Mouse (Mus musculus): ENCODE measurements around the gene 1700017B05Rik. TPM values are rescaled to one million over a fixed set of nuclear protein-coding genes. Genes with fewer than 3 reads are reported as not detected.
"Not testable (repeated sequence)": the region's sequence is repeated elsewhere in the genome, so short reads cannot be mapped to it uniquely, and the experiment has no call there.

1700017B05Rik gene
- 3.0 and 3.6 TPM in 2 replicates for polyA plus RNA-seq (2014; fragmentation: Nextera tagmentation; extraction: Ambion mirVana)

DNA sequence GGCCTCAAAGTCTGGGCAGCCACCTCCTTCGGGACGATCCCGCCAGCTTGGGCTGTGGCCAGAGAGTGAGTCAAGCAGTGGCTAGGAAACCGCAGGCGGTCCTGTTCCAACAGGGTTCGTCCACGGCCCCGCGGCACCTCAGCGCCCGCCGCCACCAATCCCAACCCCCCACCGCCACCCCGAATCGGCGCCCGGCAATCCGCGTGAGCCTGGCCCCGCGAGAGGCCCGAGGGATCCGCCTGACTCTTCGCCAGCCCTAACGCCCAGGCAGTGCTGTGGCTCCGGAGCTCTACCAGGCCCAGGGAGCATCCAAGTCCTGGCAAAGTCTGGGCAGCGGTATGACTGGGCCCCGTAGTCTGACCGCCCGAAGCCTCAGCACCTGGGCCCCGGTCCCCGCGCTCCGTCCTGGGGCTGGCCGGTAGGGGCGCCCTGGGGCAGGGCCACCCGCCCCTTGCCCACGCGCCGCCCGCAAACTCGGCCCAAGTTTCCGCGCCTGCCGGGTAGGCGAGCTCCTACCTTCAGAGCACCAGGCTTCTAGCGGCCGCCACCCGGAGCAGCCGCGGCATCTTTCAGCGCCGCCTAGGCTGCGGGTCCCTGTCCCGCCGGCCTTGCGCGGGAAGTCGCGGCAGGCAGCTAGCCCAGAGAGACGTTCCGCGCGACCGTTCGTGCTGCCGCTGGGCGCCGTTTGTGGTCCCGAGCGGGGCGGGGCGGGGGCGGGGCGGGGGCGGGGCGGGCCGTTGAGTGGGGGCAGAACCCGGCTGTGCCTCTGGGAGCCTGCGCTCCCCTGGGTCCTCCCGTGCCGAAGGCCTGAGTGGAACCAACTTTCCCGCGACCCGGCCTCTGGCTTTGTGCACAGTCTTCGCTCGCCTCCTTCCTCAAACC lies at the start of gene 1700017B05Rik:
Gene 1700017B05Rik (minus strand): TSS at position 700 of the 882 bp plus-strand sequence.
- H3K9me3 ChIP-seq (ENCODE audit: control insufficient read depth, low read length), result no peaks in the 10 kb centered on the region
- H3K4me2 ChIP-seq (ENCODE audit: low read depth, low read length), result peak within 1 kb of the TSS; percentile 99
- peak within 1 kb of the TSS; percentile 60 for H3K4me3 ChIP-seq (ENCODE audit: low read depth, low read length)
- H3K27me3 ChIP-seq (ENCODE audit: control insufficient read depth, insufficient read depth, low read length), result no peaks in the 10 kb centered on the region
- under 1% methylated on average over 80 of the region's 87 CpGs for WGBS
- no peak within 1 kb of the TSS for H3K27ac ChIP-seq (ENCODE audit: low read depth, low read length)
- peak within 1 kb of the TSS; percentile 65 for H3K9ac ChIP-seq (replicated peaks; ENCODE audit: low read depth, low read length)
- H3K36me3 ChIP-seq (ENCODE audit: control insufficient read depth, insufficient read depth, low read length), result no peaks in the 10 kb centered on the region
- ATAC-seq (ENCODE audit: low read depth), result peak; percentile 65
- H3K4me1 ChIP-seq (ENCODE audit: control insufficient read depth, insufficient read depth, low read length), result peaks cover 13% of the 10 kb centered on the region

- WGBS, result 78% methylated on average over 2 of the region's 2 CpGs
- H3K9me3 ChIP-seq (ENCODE audit: control insufficient read depth, low read length), result no peaks in the 10 kb centered on the region
- no peaks in the 10 kb centered on the region for H3K4me1 ChIP-seq (ENCODE audit: control insufficient read depth, insufficient read depth, low read length)
- H3K9ac ChIP-seq (replicated peaks; ENCODE audit: low read depth, low read length), result no peak overlapping the region
- no peak overlapping the region for H3K4me2 ChIP-seq (ENCODE audit: low read depth, low read length)
- no peak for ATAC-seq (ENCODE audit: low read depth)
- no peaks in the 10 kb centered on the region for H3K36me3 ChIP-seq (ENCODE audit: control insufficient read depth, insufficient read depth, low read length)
- H3K27me3 ChIP-seq (ENCODE audit: control insufficient read depth, insufficient read depth, low read length), result no peaks in the 10 kb centered on the region
- no peak overlapping the region for H3K4me3 ChIP-seq (ENCODE audit: low read depth, low read length)
- no peak overlapping the region for H3K27ac ChIP-seq (ENCODE audit: low read depth, low read length)
These were observed 48.5 kb upstream of the 1700017B05Rik start for GRCm38 (mm10) chr9:57310895-57311294.

DNA sequence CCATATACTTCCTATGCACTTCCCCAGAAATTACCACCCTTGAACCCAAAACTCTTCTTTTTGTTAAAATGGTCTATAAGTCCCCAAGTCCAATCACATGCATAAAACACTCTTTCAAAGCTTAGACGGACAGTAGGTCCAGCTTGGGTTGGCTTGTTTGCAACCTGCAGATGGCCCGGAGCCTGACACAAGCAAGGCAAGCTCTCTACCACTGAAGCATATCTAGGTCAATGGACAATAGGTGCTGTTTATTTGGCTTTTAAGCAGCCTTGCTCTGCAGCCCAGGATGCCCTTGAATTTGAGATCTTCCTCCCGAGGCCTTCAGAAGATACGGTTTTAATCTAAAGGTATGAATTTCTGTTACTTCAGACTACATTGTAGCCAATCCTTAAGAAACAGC lies 46.9 kb upstream of the 1700017B05Rik start:
- WGBS, result 93% methylated on average over 4 of the region's 4 CpGs
- Histone ChIP-seq H3K4me3 (ENCODE audit: low read depth, low read length) (no peak overlapping the region), H3K9ac (replicated peaks; ENCODE audit: low read depth, low read length) (no peak overlapping the region), H3K4me2 (ENCODE audit: low read depth, low read length) (no peak overlapping the region), H3K27me3 (ENCODE audit: control insufficient read depth, insufficient read depth, low read length) (no peaks in the 10 kb centered on the region), H3K36me3 (ENCODE audit: control insufficient read depth, insufficient read depth, low read length) (no peaks in the 10 kb centered on the region), H3K4me1 (ENCODE audit: control insufficient read depth, insufficient read depth, low read length) (no peaks in the 10 kb centered on the region), H3K27ac (ENCODE audit: low read depth, low read length) (no peak overlapping the region), H3K9me3 (ENCODE audit: control insufficient read depth, low read length) (no peaks in the 10 kb centered on the region)
- no peak for ATAC-seq (ENCODE audit: low read depth)

DNA sequence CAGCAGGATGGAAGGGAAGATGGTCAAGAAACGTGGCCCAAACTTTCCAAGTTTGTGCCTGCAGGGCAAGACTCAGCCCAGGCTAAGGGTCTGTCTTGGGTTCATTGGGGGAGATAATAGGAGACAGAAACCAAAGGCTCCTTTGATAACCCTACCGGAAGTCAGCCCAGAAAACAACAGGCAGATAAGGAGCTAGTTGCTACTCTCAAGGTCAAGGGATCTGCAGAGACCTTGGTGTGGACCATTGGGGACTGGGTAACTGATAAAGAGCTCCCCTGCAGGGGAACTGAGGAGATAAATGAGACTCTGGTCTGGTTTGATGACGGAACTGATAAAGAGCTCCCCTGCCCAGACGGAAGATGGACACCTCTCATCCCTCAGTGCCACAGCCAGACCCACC lies 45.0 kb upstream of the 1700017B05Rik start:
- Histone ChIP-seq H3K4me3 (ENCODE audit: low read depth, low read length) (no peak overlapping the region), H3K4me1 (ENCODE audit: control insufficient read depth, insufficient read depth, low read length) (no peaks in the 10 kb centered on the region), H3K36me3 (ENCODE audit: control insufficient read depth, insufficient read depth, low read length) (no peaks in the 10 kb centered on the region), H3K27me3 (ENCODE audit: control insufficient read depth, insufficient read depth, low read length) (no peaks in the 10 kb centered on the region), H3K9me3 (ENCODE audit: control insufficient read depth, low read length) (no peaks in the 10 kb centered on the region), H3K27ac (ENCODE audit: low read depth, low read length) (no peak overlapping the region), H3K9ac (replicated peaks; ENCODE audit: low read depth, low read length) (no peak overlapping the region), H3K4me2 (ENCODE audit: low read depth, low read length) (no peak overlapping the region)
- ATAC-seq (ENCODE audit: low read depth), result no peak
- WGBS, result 87% methylated on average over 4 of the region's 4 CpGs

DNA sequence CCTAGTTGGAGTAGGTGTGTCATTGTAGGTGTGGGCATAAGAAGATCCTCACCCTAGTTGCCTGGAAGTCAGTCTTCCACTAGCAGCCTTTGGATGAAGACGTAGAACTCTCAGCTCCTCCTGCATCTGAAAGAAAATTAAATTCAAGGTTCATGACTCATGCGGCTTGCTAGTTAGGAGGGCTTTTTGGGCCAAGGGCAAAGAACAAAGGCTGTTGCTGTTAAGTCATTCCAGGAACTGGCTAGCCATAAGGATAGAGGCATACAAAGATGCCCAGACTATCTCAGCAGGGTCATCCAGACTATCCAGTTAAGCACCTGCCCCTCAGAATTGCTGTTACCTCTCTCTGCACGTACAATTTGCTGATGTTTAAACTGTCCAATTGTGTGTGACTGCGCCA lies 42.3 kb upstream of the 1700017B05Rik start:
- not testable (repeated sequence) for H3K9me3 ChIP-seq (ENCODE audit: control insufficient read depth, low read length)
- 93% methylated on average over 4 of the region's 4 CpGs for WGBS

DNA sequence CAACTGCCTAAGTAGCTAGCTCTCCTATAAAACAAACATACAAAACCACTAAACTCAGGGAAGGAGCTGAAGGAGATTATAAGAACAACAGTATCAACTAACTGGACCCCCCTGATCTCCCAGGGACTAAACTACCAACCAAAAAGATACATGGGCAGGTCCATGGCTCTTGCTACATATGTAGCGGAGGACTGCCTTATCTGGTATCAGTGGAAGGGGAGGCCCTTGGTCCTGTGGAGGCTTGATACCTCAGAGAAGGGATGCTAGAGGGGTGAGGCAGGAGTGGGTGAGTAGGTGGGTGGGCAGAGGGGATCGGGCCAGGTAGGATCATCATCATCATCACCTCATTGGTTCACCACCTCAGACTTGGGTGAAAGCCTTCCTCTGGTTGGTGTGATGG lies 41.8 kb upstream of the 1700017B05Rik start:
- no peak overlapping the region for H3K9ac ChIP-seq (replicated peaks; ENCODE audit: low read depth, low read length)
- no peaks in the 10 kb centered on the region for H3K4me1 ChIP-seq (ENCODE audit: control insufficient read depth, insufficient read depth, low read length)
- ATAC-seq (ENCODE audit: low read depth), result no peak
- no peak overlapping the region for H3K4me2 ChIP-seq (ENCODE audit: low read depth, low read length)
- no peaks in the 10 kb centered on the region for H3K36me3 ChIP-seq (ENCODE audit: control insufficient read depth, insufficient read depth, low read length)
- no peak overlapping the region for H3K4me3 ChIP-seq (ENCODE audit: low read depth, low read length)
- 91% methylated on average over 2 of the region's 2 CpGs for WGBS
- H3K27me3 ChIP-seq (ENCODE audit: control insufficient read depth, insufficient read depth, low read length), result no peaks in the 10 kb centered on the region
- no peak overlapping the region for H3K27ac ChIP-seq (ENCODE audit: low read depth, low read length)
- no peaks in the 10 kb centered on the region for H3K9me3 ChIP-seq (ENCODE audit: control insufficient read depth, low read length)

More for the DNA sequence above, 42.3 kb upstream of the 1700017B05Rik start:
- H3K4me2 ChIP-seq (ENCODE audit: low read depth, low read length); H3K36me3 ChIP-seq (ENCODE audit: control insufficient read depth, insufficient read depth, low read length); H3K27ac ChIP-seq (ENCODE audit: low read depth, low read length); ATAC-seq (ENCODE audit: low read depth); H3K9ac ChIP-seq (replicated peaks; ENCODE audit: low read depth, low read length); H3K27me3 ChIP-seq (ENCODE audit: control insufficient read depth, insufficient read depth, low read length); H3K4me1 ChIP-seq (ENCODE audit: control insufficient read depth, insufficient read depth, low read length); H3K4me3 ChIP-seq (ENCODE audit: low read depth, low read length): not testable (repeated sequence)

DNA sequence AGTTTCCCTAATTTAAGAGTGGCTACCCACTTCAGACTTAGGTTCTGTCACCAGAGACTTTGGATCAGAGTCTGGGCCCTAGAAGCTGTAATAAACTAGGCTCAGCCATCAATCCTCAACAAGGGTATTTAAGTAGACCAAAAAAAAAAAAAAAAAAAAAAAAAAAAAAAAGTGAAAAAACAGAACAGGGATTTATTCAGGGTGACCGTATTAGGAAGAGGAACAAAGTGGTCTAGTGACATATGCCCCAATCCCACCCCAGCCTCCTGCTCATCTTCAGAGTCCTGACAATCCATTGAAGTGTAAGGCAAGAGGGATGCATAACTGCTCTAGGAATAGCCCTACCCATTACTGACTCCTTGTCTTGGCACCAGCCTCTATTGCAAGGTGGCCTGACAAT lies 40.9 kb upstream of the 1700017B05Rik start:
- H3K4me2 ChIP-seq (ENCODE audit: low read depth, low read length), result no peak overlapping the region
- no peaks in the 10 kb centered on the region for H3K36me3 ChIP-seq (ENCODE audit: control insufficient read depth, insufficient read depth, low read length)
- ATAC-seq (ENCODE audit: low read depth), result no peak
- H3K9ac ChIP-seq (replicated peaks; ENCODE audit: low read depth, low read length), result no peak overlapping the region
- H3K9me3 ChIP-seq (ENCODE audit: control insufficient read depth, low read length), result no peaks in the 10 kb centered on the region
- no peak overlapping the region for H3K4me3 ChIP-seq (ENCODE audit: low read depth, low read length)
- H3K27me3 ChIP-seq (ENCODE audit: control insufficient read depth, insufficient read depth, low read length), result no peaks in the 10 kb centered on the region
- 100% methylated on average over 1 of the region's 1 CpGs for WGBS
- no peaks in the 10 kb centered on the region for H3K4me1 ChIP-seq (ENCODE audit: control insufficient read depth, insufficient read depth, low read length)
- H3K27ac ChIP-seq (ENCODE audit: low read depth, low read length), result no peak overlapping the region

GRCm38 (mm10) chr9:57300825-57301224 lies 38.4 kb upstream of the 1700017B05Rik start:
- H3K27me3 ChIP-seq (ENCODE audit: control insufficient read depth, insufficient read depth, low read length), result no peaks in the 10 kb centered on the region
- no peak overlapping the region for H3K4me3 ChIP-seq (ENCODE audit: low read depth, low read length)
- H3K9me3 ChIP-seq (ENCODE audit: control insufficient read depth, low read length), result no peaks in the 10 kb centered on the region
- no peak overlapping the region for H3K4me2 ChIP-seq (ENCODE audit: low read depth, low read length)
- H3K4me1 ChIP-seq (ENCODE audit: control insufficient read depth, insufficient read depth, low read length), result no peaks in the 10 kb centered on the region
- H3K36me3 ChIP-seq (ENCODE audit: control insufficient read depth, insufficient read depth, low read length), result no peaks in the 10 kb centered on the region
- H3K27ac ChIP-seq (ENCODE audit: low read depth, low read length), result no peak overlapping the region
- 90% methylated on average over 2 of the region's 2 CpGs for WGBS
- ATAC-seq (ENCODE audit: low read depth), result no peak
- no peak overlapping the region for H3K9ac ChIP-seq (replicated peaks; ENCODE audit: low read depth, low read length)

DNA sequence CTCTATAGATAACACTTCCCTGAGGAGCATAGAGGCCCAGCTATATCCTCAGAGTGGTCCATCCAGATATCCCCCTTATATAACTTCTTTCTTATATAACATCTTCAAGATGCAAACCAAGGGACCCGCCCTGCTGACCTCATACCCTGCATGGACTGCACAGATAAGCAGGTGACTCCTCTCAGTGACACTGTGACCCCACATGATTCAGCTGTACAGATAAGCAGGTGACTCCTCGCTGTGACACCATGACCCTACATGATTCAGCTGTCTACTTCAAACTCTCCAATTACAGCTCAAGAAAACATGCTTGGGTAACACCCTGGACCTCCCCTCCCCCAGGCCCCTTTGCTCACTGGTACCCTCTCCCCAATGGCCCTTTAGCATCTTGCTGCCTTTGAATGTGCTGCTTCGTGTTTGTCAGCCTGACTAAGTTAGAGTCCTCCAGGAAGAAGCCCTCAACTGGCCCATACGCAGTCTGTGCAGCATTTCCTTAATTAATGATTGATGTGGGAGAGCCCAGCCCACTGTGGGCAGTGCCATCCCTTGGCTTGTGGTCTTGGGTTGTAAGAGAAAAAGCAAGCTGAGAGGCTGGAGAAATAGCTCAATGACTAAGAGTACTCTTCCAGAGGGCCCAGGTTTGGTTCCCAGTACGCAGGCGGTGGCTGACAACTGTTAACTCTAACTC lies 37.5 kb upstream of the 1700017B05Rik start:
- no peak overlapping the region for H3K4me3 ChIP-seq (ENCODE audit: low read depth, low read length)
- ATAC-seq (ENCODE audit: low read depth), result no peak
- no peak overlapping the region for H3K27ac ChIP-seq (ENCODE audit: low read depth, low read length)
- no peaks in the 10 kb centered on the region for H3K4me1 ChIP-seq (ENCODE audit: control insufficient read depth, insufficient read depth, low read length)
- no peaks in the 10 kb centered on the region for H3K9me3 ChIP-seq (ENCODE audit: control insufficient read depth, low read length)
- H3K4me2 ChIP-seq (ENCODE audit: low read depth, low read length), result no peak overlapping the region
- WGBS, result 85% methylated on average over 6 of the region's 6 CpGs
- no peak overlapping the region for H3K9ac ChIP-seq (replicated peaks; ENCODE audit: low read depth, low read length)
- H3K36me3 ChIP-seq (ENCODE audit: control insufficient read depth, insufficient read depth, low read length), result no peaks in the 10 kb centered on the region
- no peaks in the 10 kb centered on the region for H3K27me3 ChIP-seq (ENCODE audit: control insufficient read depth, insufficient read depth, low read length)
